Mouse (Mus musculus): ENCODE results near the gene Vps16.

Vps16 gene

DNA sequence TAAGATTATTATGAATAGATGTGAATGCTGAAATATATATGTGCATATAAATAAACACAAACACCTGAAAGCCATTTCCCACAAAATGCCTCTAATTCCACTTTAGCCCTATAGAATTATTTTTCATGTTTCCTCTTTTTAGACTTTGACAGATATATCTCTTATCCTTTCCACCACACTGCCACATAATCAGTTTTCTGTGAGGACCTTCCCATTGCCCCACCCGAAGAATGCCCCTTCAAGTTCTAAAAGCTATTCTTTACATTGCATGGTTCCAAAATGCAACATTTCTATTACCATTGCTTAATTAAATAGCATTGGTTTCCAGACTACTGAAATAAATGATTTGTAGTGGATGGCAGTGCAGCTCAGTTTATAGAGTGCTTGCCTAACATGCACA lies 42.3 kb downstream of the Vps16 start:
- no peak for DNase-seq

DNA sequence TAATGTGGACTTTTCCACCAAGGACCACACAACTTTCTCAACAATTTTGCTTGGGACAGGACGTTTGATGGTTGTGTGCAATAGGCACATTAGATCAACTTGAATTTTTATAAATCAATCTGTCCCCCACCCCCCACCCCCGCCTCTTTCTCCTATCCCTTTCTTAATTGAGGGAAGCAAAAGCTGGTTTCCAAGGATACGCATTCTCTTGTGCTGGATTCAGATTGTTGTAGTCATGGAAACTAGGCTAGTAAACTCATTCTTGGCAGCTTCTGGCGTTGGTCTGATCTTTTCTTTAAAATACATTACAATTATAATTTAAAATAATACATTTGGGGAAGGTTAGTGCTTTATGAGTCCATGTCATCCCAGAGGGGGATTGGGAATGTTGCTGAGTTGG lies 45.2 kb downstream of the Vps16 start:
- DNase-seq, result no peak

DNA sequence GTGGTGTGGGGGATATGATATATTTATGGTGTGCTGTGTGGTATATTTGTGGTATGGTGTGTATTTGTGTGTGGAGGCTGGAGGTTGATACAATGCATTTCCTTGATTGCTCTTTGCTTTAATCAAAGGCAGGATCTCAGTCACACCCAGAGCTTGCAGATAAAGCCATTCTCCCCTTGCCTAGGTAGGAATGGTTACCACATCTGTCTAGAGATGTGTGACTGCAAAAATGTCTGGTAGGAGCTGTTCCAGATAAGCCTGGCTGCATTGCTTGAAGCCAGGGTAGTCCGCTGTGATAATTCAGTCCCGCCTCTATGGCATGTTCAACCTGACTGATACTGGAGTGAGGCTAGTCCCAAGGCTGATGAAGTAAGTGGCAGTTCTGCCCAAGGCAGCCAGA lies 45.8 kb downstream of the Vps16 start:
- no peak for DNase-seq

DNA sequence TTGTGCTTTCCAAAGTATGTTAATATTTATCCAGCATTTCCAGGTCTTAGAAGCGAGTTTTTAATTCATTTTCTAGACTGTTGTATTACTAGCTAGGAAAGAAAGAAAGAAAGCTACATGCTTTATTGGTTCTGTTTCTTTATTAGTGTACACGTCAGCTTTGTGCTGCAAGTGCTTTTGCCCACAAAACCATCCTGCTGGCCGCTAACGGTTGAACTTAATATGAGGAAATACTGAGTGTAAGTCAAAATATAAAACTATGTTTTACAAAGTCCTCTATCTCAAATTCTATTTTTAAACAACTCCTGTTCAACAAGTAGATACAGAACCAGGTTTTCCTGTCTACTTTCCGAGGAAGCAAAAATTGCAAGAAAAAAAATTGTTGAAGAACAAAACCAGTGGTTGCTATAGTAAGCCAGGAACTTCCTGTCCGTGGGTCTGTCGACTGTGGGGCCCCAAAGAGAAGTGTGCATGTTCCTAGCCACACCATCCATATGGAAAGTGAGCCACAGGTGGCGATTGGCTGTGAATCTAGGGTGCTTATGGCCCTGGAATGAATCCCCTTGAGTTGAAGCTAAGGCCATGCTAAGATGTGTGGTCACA lies 48.9 kb downstream of the Vps16 start:
- DNase-seq, result no peak

DNA sequence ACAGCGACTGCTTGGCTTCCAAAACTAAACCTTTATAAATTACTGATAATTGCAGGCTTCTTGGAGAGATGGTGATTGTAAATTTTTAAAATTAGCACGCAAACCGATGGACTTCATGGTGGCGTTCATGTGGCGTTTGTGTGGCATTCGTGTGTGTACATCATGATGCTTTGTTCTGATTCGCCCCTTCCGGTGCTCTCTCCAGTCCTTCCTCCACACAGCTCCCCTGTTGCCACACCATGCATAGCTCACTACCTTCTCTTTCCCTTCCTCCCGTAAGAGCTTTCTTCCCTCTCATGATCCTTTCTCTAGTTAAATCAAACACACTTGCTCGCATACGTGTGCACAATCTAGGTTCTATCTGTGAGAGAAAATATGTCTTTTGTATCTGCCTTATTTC lies 51.6 kb downstream of the Vps16 start:
- DNase-seq, result no peak

DNA sequence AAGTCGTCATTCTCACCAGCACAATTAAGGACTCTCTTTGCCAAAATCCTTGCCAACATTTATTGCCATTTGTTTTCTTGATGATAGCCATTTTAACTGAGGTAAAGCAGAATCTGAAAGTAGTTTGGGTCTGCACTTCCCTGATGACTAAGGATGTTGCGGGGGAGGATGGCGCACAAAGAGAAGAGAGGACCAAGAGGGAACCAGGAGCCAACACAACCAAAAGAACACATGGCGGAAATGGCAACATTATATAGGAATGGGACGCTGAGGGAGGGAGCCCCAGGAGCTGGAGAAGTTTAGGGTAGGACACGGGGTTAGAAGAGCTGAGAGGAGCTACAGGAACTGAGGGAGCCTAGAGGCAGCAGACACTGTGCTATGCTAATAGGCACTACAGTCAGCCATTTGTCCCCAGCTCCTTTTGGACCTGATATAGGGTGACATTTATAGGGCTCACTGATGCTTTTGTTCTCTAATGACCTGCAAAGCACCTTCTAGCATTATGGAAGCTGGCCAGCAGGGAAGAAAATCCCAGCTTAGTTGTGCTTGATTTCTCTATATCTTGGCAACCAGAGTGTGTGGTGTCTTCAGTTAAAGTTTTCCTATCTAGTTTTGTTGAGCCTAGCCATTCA lies 52.6 kb downstream of the Vps16 start:
- DNase-seq, result no peak

DNA sequence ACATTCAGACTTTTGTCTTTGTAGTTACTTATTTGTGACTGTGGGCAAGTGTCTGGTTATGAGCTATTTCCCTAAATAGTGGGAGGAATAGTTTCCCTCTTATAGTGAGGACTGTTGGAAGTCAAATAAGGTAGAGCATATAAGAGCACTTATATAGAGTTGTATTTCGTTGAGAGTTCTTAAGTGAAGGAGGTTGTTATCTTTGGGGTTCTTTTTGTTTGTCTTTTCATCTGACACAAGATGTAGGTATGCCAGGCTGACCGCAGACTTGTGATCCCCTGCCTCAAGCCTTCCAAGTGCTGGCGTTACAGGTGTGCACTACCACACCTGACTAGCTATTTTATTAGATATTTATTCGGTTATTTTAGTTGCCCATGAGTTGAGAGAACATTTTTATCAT lies 58.0 kb downstream of the Vps16 start:
- DNase-seq, result no peak

DNA sequence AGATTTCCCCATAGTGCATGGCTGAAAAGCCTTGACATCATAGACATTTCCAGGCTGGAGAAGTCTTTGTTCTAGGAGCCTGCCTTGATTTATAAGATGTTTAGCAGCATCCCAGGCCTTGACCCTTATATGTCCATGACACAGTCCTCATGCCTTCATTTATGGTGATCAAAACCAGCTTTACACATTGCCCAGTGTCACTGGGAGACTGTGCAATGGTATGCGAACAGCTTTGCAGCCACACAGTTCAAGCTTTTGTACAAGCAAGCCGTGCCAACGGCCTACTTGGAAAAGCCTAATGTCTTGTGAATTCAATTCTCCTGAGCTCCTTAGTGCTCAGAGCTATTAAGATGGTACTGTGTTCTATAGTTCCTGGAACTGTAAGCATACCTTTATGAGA lies 58.6 kb downstream of the Vps16 start:
- no peak for DNase-seq

DNA sequence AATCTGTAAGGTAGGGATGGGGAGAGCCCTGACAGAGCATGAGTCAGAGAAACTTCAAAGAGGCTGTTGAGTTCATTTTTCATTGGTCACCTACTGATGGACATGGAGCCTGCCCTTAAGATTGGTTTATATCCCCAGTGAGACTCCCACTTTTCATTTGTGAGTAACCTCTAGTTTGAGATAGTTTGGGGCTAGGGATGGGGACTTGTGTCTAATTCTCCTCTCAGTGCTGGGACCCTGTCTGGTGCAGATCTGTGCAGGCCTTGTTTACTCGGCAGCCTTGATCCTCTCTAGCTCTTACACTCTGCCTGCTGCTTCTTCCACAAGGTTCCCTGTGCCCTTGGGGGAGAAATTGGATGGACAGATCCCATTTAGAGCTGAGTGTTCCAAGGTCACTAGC lies 60.1 kb downstream of the Vps16 start:
- DNase-seq, result no peak

DNA sequence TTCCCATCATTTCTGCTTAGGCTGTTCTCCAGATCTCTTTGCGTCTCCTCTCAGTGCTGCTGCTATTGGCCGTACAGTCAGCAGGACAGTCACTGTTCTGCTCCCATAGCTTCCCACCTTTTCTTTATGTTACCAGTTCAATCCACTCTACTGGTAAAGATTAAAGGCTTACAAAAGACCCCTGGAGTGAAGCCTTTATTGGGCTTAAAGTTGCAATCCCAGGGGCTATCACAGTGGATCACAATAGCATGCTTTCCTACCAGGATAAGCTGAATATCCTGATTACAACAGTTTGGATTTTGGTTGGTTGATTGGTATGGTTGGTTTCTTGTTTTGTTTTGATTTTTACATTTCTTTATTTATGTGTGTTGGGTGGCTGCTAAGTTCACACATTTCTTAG lies 63.9 kb downstream of the Vps16 start:
- no peak for DNase-seq

DNA sequence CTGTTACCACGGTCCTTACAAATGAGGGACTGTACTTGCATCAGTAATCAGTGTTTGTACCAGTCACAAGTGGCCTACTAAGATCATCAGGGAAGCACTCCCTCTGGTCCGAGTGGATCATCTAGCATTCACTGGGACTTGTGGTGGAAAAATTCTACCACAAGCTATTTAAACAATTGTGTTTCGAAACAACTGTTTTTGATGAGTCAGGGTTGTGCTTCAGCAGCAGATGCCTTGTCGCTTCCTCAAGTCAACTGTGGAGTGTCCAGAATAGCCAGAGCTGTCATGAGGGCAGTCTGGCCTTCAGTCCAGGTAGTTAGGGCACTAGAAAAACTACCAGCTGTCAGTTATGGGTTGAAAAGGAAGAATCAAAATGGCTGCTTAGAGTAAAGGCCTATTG lies 64.5 kb downstream of the Vps16 start:
- DNase-seq, result no peak

DNA sequence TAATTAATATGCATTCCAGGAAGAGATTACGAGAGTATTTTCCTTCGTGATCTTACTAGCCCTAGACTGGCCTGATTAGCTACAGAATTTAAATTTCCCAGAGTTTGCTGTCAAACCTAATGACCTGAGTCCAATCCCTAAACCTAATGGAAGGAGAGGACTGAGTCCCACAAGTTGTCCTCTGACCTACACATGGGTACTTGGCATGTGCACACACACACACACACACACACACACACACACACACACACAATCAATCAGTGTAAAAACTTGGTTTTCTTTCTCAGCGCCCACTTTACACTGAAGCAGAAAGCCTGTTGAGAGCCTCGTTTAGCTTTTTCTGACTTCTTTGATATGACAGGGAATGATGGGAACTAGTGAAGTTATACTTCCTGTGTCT lies 67.0 kb downstream of the Vps16 start:
- DNase-seq, result no peak

DNA sequence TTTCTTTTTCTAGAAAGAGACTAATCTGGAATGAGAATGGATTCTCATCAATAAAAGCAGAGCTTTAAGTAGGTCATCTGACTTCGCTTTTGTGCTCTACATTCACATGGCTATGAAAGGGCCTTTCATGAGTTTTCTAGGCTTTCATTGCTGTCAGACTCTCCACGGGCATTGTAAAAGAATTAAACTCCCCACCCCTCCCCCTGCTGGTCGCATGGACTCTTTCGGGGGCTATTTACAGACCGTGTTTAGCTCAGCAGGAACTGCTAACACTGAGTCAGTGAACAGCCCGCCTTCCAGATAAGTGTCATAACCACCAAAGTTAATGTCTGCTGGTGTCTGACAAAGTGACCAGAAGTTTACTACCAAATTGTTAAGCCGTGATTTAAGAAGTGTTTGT lies 67.4 kb downstream of the Vps16 start:
- DNase-seq, result no peak
